Mouse (Mus musculus): Measurements from ENCODE around the gene Ak9.

DNA sequence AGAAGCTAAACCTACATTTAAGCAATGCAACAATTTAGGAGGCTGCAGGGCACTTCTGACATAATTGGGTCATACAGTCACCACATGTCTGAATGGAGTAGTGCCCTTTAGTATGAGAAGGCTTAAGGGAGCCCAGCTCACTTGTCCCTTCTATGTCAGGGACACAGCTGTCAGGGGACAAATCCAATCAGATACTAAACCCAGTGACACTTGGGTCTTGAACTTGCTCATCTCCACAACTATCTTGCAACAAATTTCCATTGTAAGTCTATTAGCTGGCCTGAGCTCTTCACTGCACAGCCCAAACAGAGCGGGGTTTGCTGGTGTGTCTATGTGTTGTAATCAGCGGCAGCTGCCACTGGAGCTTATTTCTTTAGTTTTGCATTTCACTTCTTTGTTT is 119.9 kb downstream of the Ak9 start:
- TF ChIP-seq CTCF (IDR thresholded peaks at IDR 0.05; ENCODE audit: low read depth) = no peak
- no peak for TF ChIP-seq EP300 (optimal IDR thresholded peaks at IDR 0.05)
